Mouse (Mus musculus) ES-E14 (cell line): Measurements from ENCODE around the gene Kremen2.

Source experiments
- MAFK ChIP-seq: IDR thresholded peaks from 2 replicates; pipeline ENCODE4 v1.6.1; 2014; ENCODE audit warnings: mild to moderate bottlenecking, low read depth, low read length, inconsistent platforms; ENCODE audit not compliant: insufficient read depth
- ZC3H11A ChIP-seq: IDR thresholded peaks from 2 replicates; pipeline ENCODE4 v1.6.1; 2012; ENCODE audit warnings: low read depth, mild to moderate bottlenecking, inconsistent platforms, low read length, borderline replicate concordance

DNA sequence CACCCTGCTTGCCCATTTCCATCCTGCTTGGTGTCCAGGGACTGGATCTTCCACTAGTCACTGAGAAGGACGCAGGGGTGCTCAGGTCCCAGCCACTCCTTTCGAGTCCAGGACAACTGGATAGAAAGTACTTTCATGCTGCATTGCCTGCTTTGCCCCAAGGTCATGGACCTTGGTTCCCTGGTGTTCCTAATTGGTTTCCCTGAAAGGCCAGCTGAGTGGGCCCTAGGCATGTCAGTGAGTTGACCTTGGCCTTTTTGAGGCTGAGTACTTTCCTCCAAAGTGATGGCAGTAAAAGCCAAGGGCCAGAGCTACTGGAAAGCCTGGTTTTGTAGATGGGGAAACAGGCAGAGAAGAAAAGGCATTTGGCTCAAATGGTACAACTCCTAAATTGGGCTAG lies 23.7 kb downstream of the Kremen2 start:
- no peak for TF ChIP-seq MAFK
- no peak for TF ChIP-seq ZC3H11A
